Mouse (Mus musculus) adrenal gland, postnatal 4 days (tissue): Measurements from ENCODE around the gene Gabarapl2. TPM values are rescaled to one million over a fixed set of nuclear protein-coding genes. Genes with fewer than 3 reads are reported as not detected.

ENCODE experiments used
- DNase-seq, 2 experiments: peaks; one replicate each; pipeline ENCODE4 v3.0.0; 2021 to 2022; ENCODE audit warnings: low spot score in 2 of 2, mixed read lengths in 2 of 2
- total RNA-seq, 2 experiments: library from RNA; stranded (reverse); gene quantifications; 2 replicates each; pipeline ENCODE4 v1.2.3; 2021

Gabarapl2 gene
- total RNA-seq, 2 experiments from 2014 or later, result 115 to 125 TPM

DNA sequence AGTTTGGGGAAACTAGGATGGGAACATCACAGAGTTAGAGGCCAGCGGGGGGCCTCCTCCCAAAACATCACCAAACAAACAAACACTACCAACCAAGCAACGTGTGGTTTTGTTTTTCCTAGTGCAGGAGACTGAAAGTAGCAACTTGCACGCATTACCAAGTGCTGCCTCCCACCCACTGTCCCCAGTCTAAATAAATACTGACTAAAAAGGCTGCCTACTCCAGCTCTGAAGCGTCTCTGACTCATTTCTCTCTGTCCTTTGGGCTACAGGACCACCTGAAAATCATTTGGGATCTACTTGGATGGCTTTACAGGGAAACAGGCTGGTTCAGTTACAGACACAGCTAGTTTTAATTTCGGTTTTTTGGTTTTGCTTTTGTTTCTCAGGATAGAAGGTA lies 23.8 kb downstream of the Gabarapl2 start:
- DNase-seq, result no peak

- no peak for DNase-seq
These were observed 24.5 kb downstream of the Gabarapl2 start for GRCm38 (mm10) chr8:111964849-111965561.

GRCm38 (mm10) chr8:111967246-111967870 lies 26.9 kb downstream of the Gabarapl2 start:
- DNase-seq, result no peak

- DNase-seq, result no peak
These were observed 28.0 kb downstream of the Gabarapl2 start for GRCm38 (mm10) chr8:111968541-111968940.

DNA sequence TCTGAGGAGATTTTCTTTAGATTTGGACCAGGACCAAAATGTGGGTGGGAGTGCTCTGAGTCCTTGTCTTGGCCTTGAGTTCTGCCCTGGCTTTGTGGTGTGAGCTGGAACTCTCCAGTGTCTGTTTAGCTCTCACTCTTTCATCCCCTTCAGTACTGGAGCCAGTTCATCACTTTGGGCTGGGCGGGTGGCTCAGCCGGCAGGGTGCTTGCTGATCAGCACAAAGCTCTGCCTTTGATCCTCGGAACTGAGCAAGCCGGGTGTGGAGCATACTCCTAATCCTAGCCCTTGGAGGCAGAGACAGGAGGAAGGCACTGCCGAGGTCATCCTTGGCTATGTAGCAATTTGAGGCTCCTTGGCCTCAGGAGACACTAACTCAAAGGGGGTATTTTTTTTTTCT lies 28.5 kb downstream of the Gabarapl2 start:
- no peak for DNase-seq

GRCm38 (mm10) chr8:111974138-111974537 lies 33.6 kb downstream of the Gabarapl2 start:
- DNase-seq, result no peak

DNA sequence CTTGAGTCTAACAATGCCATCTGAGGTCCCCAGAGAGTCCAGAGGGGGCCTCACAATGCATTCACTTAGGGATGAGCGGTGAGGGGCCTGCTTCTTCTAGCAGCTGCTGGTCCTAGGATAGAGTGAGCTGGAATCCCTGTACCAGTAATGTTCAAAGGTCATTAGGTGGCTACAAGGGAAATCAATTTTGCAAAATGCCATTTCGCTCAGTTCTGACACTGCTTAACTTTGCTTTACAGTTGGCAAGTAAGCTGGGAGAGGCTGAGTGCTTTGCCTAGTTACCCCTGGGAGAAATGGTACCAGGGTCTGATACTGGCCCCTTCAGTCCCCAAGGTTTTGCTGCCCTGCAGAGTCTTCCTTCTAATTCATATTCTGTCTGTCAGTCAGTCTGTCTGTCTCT lies 35.2 kb downstream of the Gabarapl2 start:
- no peak for DNase-seq

- no peak for DNase-seq
These were observed 35.8 kb downstream of the Gabarapl2 start for GRCm38 (mm10) chr8:111976326-111976725.

GRCm38 (mm10) chr8:111978147-111978546 lies 37.6 kb downstream of the Gabarapl2 start:
- no peak for DNase-seq

DNA sequence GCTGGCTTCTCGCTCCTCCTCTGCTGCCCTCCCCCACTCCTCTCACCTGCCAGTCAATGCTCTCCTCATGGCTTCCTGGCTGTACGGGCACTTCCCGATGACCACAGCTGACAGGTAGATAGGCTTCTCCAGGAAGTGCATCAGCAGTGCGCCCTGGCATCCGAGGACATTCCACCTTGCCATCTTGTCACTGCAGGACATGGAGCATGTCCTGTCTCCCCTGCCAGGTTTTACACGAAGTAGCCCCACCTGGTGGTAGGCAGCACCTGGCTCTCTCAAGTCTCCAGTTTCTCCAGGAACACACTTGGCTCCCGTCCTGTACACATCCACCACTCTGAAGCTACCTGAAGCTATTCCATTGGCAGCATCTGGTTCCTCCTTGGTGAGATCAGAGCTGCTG lies 41.6 kb downstream of the Gabarapl2 start:
- no peak for DNase-seq

- no peak for DNase-seq
These were observed 44.0 kb downstream of the Gabarapl2 start for GRCm38 (mm10) chr8:111984511-111984910.

DNA sequence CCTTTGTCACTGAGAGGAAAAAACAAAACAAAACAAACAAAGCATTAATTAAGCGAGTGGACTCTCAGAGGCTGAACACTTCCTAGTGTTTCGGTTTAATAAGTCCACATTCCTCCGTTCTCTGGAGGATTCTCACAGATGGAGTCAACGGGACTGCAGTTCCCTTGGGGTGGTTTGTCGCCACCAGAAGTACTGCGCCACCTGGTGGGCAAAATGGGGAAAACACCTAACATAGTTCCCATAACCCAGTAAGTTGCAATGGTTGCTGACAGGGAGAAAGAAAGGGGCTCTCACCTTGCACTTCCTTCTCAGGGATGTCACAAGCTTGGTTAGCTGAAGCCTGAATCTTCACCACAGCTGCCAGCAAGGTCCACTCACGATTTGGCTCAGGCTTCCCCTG lies 49.4 kb downstream of the Gabarapl2 start:
- DNase-seq, result peak; percentile 49 to 55

GRCm38 (mm10) chr8:111991278-111991677 lies 50.8 kb downstream of the Gabarapl2 start:
- no peak for DNase-seq

GRCm38 (mm10) chr8:111992013-111992702 lies 51.7 kb downstream of the Gabarapl2 start, which contains the start of gene Adat1:
Gene Adat1, minus strand, starts transcription at chr8:111992302.
- peak; percentile 67 to 69 for DNase-seq

DNA sequence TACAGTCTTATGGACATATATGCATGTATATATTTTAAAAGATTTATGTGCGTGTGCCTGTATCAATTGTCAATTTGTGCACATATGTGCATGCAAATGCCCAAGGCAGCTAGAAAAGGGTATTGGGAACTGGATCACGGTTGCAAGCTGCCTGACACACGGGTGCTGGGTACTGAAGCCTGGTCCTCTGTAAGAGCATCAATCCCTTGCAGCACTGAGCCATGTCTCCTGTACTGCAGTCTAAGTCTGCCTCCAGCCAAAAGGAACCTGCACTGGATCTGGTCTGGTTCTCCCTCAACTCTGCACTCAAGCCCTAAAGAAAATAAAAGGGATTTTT lies 52.2 kb downstream of the Gabarapl2 start:
- no peak for DNase-seq

Other genes starting within 250 kb of the Gabarapl2 start
- gene Ctrb1, start 249.7 kb upstream of the Gabarapl2 start, total RNA-seq, result 1,000 to 10,000 TPM in 1 of 2 experiments, 1 to 10 TPM in 1; 1.1 to 5,957 TPM
- 10 to 100 TPM; 94.4 to 94.5 TPM for gene Bcar1, start 196.9 kb upstream of the Gabarapl2 start, total RNA-seq
- gene Cfdp1, start 86.4 kb upstream of the Gabarapl2 start, total RNA-seq, result 10 to 100 TPM; 84.4 to 100.0 TPM
- 1 to 10 TPM; 5.9 to 6.1 TPM for gene Tmem170, start 64.0 kb upstream of the Gabarapl2 start, total RNA-seq
- gene Chst5, start 30.3 kb upstream of the Gabarapl2 start, total RNA-seq, result under 1 TPM; 0.34 to 0.59 TPM
- gene Tmem231, start 6.8 kb upstream of the Gabarapl2 start, total RNA-seq, result 10 to 100 TPM in 1 of 2 experiments, 1 to 10 TPM in 1; 7.1 to 10.3 TPM
- 1 to 10 TPM; 3.6 TPM for gene Adat1, start 51.6 kb downstream of the Gabarapl2 start, total RNA-seq
- gene Kars, start 70.6 kb downstream of the Gabarapl2 start, total RNA-seq, result 100 to 1,000 TPM; 131 to 133 TPM
- gene Terf2ip, start 70.7 kb downstream of the Gabarapl2 start, total RNA-seq, result 10 to 100 TPM; 23.2 to 24.2 TPM
- gene Gm6793, start 74.3 kb downstream of the Gabarapl2 start, total RNA-seq, result not detected